Mouse (Mus musculus): ENCODE results near the gene Mipep. TPM values are rescaled to one million over a fixed set of nuclear protein-coding genes. Genes with fewer than 3 reads are reported as not detected.
A peak's percentile ranks its signal among the peaks of the same experiment; 100 is the strongest.

The Mipep gene
- 10 to 100 TPM; 30.1 to 31.9 TPM for total RNA-seq (2021)

- peak; percentile 68 to 86 for DNase-seq (ENCODE audit: extremely low spot score in 1 of 2, low spot score in 1 of 2)
Measured at GRCm38 (mm10) chr14:60784427-60785315, at the start of gene Mipep. TSS of gene Mipep (plus strand) at chr14:60784573.

GRCm38 (mm10) chr14:60735206-60735605, 49.2 kb upstream of the Mipep start:
- DNase-seq (ENCODE audit: extremely low spot score in 1 of 2, low spot score in 1 of 2), result no peak

- no peak for DNase-seq (ENCODE audit: extremely low spot score in 1 of 2, low spot score in 1 of 2)
Measured at GRCm38 (mm10) chr14:60735848-60736547, 48.4 kb upstream of the Mipep start.

GRCm38 (mm10) chr14:60736591-60737192, 47.7 kb upstream of the Mipep start:
- no peak for DNase-seq (ENCODE audit: extremely low spot score in 1 of 2, low spot score in 1 of 2)

GRCm38 (mm10) chr14:60737202-60737611, 47.2 kb upstream of the Mipep start:
- DNase-seq (ENCODE audit: extremely low spot score in 1 of 2, low spot score in 1 of 2), result no peak

- DNase-seq (ENCODE audit: extremely low spot score in 1 of 2, low spot score in 1 of 2), result no peak
Measured at GRCm38 (mm10) chr14:60738434-60738938, 45.9 kb upstream of the Mipep start.

GRCm38 (mm10) chr14:60739155-60739554, 45.2 kb upstream of the Mipep start:
- no peak for DNase-seq (ENCODE audit: extremely low spot score in 1 of 2, low spot score in 1 of 2)

- no peak for DNase-seq (ENCODE audit: extremely low spot score in 1 of 2, low spot score in 1 of 2)
Measured at GRCm38 (mm10) chr14:60739616-60740015, 44.8 kb upstream of the Mipep start.

GRCm38 (mm10) chr14:60740507-60740906, 43.9 kb upstream of the Mipep start:
- DNase-seq (ENCODE audit: extremely low spot score in 1 of 2, low spot score in 1 of 2), result no peak

- DNase-seq (ENCODE audit: extremely low spot score in 1 of 2, low spot score in 1 of 2), result no peak
Measured at GRCm38 (mm10) chr14:60741033-60741432, 43.3 kb upstream of the Mipep start.

GRCm38 (mm10) chr14:60741490-60741981, 42.8 kb upstream of the Mipep start:
- no peak for DNase-seq (ENCODE audit: extremely low spot score in 1 of 2, low spot score in 1 of 2)

GRCm38 (mm10) chr14:60743681-60744080, 40.7 kb upstream of the Mipep start:
- no peak for DNase-seq (ENCODE audit: extremely low spot score in 1 of 2, low spot score in 1 of 2)

GRCm38 (mm10) chr14:60745201-60745600, 39.2 kb upstream of the Mipep start:
- DNase-seq (ENCODE audit: extremely low spot score in 1 of 2, low spot score in 1 of 2), result no peak

GRCm38 (mm10) chr14:60746141-60746540, 38.2 kb upstream of the Mipep start:
- DNase-seq (ENCODE audit: extremely low spot score in 1 of 2, low spot score in 1 of 2), result no peak

- DNase-seq (ENCODE audit: extremely low spot score in 1 of 2, low spot score in 1 of 2), result no peak
Measured at GRCm38 (mm10) chr14:60747154-60747870, 37.1 kb upstream of the Mipep start.

- DNase-seq (ENCODE audit: extremely low spot score in 1 of 2, low spot score in 1 of 2), result no peak
Measured at GRCm38 (mm10) chr14:60749880-60750279, 34.5 kb upstream of the Mipep start.

- no peak for DNase-seq (ENCODE audit: extremely low spot score in 1 of 2, low spot score in 1 of 2)
Measured at GRCm38 (mm10) chr14:60751581-60751980, 32.8 kb upstream of the Mipep start.

GRCm38 (mm10) chr14:60752892-60753800, 31.2 kb upstream of the Mipep start:
- no peak for DNase-seq (ENCODE audit: extremely low spot score in 1 of 2, low spot score in 1 of 2)

GRCm38 (mm10) chr14:60753801-60754126, 30.6 kb upstream of the Mipep start:
- no peak for DNase-seq (ENCODE audit: extremely low spot score in 1 of 2, low spot score in 1 of 2)
